Mouse (Mus musculus): ENCODE data around the gene Nfe2l3.

DNA sequence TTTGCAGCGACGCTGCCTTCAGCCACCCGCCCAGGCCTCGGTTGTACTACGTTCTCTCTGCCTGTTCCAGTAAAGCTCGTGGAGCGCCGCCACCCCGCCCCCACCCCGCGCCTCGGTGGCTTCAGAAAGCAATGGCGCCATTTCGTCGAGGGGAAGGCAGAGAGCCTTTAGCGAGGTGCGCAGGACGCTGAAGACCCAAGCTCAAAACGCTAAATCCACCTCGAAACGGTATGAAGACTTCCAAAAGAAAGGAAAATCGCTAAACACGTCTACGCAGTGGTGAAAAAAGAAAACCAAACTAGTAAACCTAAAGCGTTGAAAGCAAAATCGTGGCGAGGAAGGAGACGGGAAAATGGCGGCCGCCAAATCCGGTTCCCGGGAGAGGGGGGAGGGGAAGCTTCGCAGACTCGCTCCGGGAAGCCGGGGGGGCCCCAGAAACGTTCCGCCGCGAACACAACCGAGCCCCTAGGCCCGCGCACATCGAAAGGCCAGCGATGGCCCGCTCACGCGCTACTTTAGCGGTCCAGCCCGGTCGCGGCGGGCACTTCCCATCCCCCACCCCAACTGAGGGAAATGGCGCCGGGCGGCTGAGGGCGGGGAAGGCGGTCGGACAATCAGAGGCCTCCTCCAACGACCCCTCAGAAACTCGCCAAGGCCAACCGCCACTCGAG lies 36.6 kb downstream of the Nfe2l3 start:
- TF ChIP-seq EP300 (IDR thresholded peaks at IDR 0.05; ENCODE audit: low read depth) (peak; percentile 29; the same call in 1 of the 2 replicates), CTCF (IDR thresholded peaks at IDR 0.05; ENCODE audit: low read depth) (no peak)

Data from liver, embryonic 14.5 days (tissue).